Mouse (Mus musculus): Measurements from ENCODE around the gene Gm11084. TPM values are rescaled to one million over a fixed set of nuclear protein-coding genes. Genes with fewer than 3 reads are reported as not detected.
A peak's percentile ranks its signal among the peaks of the same experiment; 100 is the strongest.

Gene Gm11084
- polyA plus RNA-seq (2015; fragmentation: Nextera tagmentation; extraction: Ambion mirVana): not detected in 2 replicates

DNA sequence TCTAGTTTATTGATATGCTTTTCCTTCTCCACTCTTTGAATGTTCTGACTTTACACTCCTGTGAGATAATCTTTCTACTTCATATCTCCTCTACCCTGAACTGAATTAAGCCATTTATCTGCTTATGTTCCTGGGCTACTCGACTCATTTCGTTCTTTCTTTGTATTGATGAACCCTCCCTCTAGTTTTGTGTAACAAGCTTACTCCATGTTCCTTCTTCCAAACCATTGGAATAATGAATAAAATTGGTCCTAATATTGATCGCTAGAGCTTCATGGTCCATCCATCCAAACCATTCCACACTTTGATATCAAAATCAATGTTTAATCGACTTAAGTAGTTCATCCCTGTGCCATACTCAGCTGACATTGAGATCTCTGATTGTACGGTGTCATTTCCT lies at the start of gene Gm11084:
Gene Gm11084 (minus strand): TSS at position 101 of the 400 bp plus-strand sequence.
- peaks cover 4% of the 10 kb centered on the region for H3K9me3 ChIP-seq (ENCODE audit: low read length)
- H3K4me1 ChIP-seq (ENCODE audit: insufficient read depth): peaks cover 13% of the 10 kb centered on the region
- H3K36me3 ChIP-seq (replicated peaks; ENCODE audit: insufficient read depth, low read length): no peaks in the 10 kb centered on the region
- H3K9ac ChIP-seq (replicated peaks): no peak within 1 kb of the TSS
- ATAC-seq (no peak), DNase-seq (no peak)
- H3K4me3 ChIP-seq (ENCODE audit: low read depth, low read length): no peak within 1 kb of the TSS
- no peaks in the 10 kb centered on the region for H3K27me3 ChIP-seq (ENCODE audit: insufficient read depth, low read length)
- 79% methylated on average over 5 of the region's 5 CpGs for WGBS (ENCODE audit: insufficient replicate concordance)
- no peak for TF ChIP-seq CTCF (IDR thresholded peaks at IDR 0.05; ENCODE audit: low read depth)
- TF ChIP-seq EP300 (IDR thresholded peaks at IDR 0.05; ENCODE audit: low read depth): no peak
- H3K27ac ChIP-seq (ENCODE audit: low read depth): no peak within 1 kb of the TSS
- H3K4me2 ChIP-seq (ENCODE audit: low read depth, low read length): no peak within 1 kb of the TSS

GRCm38 (mm10) chr2:73031061-73032055 lies 44.8 kb upstream of the Gm11084 start:
- Histone ChIP-seq H3K9me3 (ENCODE audit: low read length) (no peaks in the 10 kb centered on the region), H3K36me3 (replicated peaks; ENCODE audit: insufficient read depth, low read length) (no peaks in the 10 kb centered on the region), H3K27ac (ENCODE audit: low read depth) (no peak overlapping the region), H3K4me1 (ENCODE audit: insufficient read depth) (peaks cover 12% of the 10 kb centered on the region), H3K9ac (replicated peaks) (no peak overlapping the region), H3K4me3 (ENCODE audit: low read depth, low read length) (no peak overlapping the region), H3K27me3 (ENCODE audit: insufficient read depth, low read length) (no peaks in the 10 kb centered on the region), H3K4me2 (ENCODE audit: low read depth, low read length) (no peak overlapping the region)
- DNase-seq (no peak), ATAC-seq (no peak; the same call in 1 of the 2 replicates)
- 86% methylated on average over 7 of the region's 7 CpGs for WGBS (ENCODE audit: insufficient replicate concordance)
- TF ChIP-seq CTCF (IDR thresholded peaks at IDR 0.05; ENCODE audit: low read depth) (no peak), EP300 (IDR thresholded peaks at IDR 0.05; ENCODE audit: low read depth) (no peak)

DNA sequence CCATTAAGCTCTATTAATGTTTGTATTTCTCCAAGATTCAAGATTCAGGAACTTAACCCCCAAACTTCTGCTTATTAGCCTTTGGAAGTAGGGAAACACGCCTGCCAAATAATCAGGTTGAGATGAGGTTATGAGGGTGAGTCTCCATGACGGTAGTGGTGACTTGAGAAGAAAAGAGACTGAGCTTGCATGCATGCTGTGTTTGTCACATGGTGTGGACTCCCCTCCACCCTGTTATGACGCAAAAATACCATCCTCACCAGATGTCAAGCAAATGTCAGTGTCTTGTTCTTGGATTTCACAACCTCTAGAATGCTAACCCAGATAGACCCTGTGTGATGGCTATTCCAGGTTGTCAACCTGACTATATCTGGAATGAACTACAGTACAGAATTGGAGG lies 43.3 kb upstream of the Gm11084 start:
- TF ChIP-seq EP300 (IDR thresholded peaks at IDR 0.05; ENCODE audit: low read depth): no peak
- no peak for TF ChIP-seq CTCF (IDR thresholded peaks at IDR 0.05; ENCODE audit: low read depth)
- ATAC-seq (no peak), DNase-seq (no peak)
- H3K9me3 ChIP-seq (ENCODE audit: low read length): no peaks in the 10 kb centered on the region
- H3K4me3 ChIP-seq (ENCODE audit: low read depth, low read length): no peak overlapping the region
- no peaks in the 10 kb centered on the region for H3K27me3 ChIP-seq (ENCODE audit: insufficient read depth, low read length)
- no peak overlapping the region for H3K27ac ChIP-seq (ENCODE audit: low read depth)
- no peak overlapping the region for H3K4me2 ChIP-seq (ENCODE audit: low read depth, low read length)
- no peak overlapping the region for H3K9ac ChIP-seq (replicated peaks)
- H3K4me1 ChIP-seq (ENCODE audit: insufficient read depth): peaks cover 12% of the 10 kb centered on the region
- 80% methylated on average over 3 of the region's 3 CpGs for WGBS (ENCODE audit: insufficient replicate concordance)
- H3K36me3 ChIP-seq (replicated peaks; ENCODE audit: insufficient read depth, low read length): no peaks in the 10 kb centered on the region

DNA sequence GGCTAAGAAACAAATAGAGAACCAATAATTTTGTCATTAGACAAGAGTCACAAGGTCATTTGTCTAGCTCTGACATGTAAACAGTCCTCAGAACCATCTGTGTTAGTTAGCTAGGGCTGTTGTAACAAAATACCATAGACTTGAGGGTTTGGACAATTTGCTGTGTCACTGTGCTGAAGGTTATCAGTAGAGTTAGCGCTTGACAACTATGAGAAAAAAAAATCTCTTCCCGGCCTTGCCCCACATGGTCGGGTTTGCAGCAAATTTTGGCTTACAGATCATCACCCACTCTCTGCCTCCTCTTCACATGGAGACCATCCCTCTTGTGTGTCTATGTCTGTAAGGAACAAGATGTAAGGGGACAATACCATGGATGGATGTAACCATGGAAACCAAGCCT lies 41.5 kb upstream of the Gm11084 start:
- Histone ChIP-seq H3K4me3 (ENCODE audit: low read depth, low read length) (no peak overlapping the region), H3K4me2 (ENCODE audit: low read depth, low read length) (no peak overlapping the region), H3K9ac (replicated peaks) (no peak overlapping the region), H3K27me3 (ENCODE audit: insufficient read depth, low read length) (no peaks in the 10 kb centered on the region), H3K4me1 (ENCODE audit: insufficient read depth) (peaks cover 15% of the 10 kb centered on the region), H3K36me3 (replicated peaks; ENCODE audit: insufficient read depth, low read length) (no peaks in the 10 kb centered on the region), H3K27ac (ENCODE audit: low read depth) (peak overlapping the region; percentile 31; the same call in 1 of the 2 replicates), H3K9me3 (ENCODE audit: low read length) (no peaks in the 10 kb centered on the region)
- WGBS (ENCODE audit: insufficient replicate concordance): 41% methylated on average over 3 of the region's 3 CpGs
- no peak for ATAC-seq
- TF ChIP-seq EP300 (IDR thresholded peaks at IDR 0.05; ENCODE audit: low read depth) (peak; percentile 28; the same call in 1 of the 2 replicates), CTCF (IDR thresholded peaks at IDR 0.05; ENCODE audit: low read depth) (no peak)
- no peak for DNase-seq

DNA sequence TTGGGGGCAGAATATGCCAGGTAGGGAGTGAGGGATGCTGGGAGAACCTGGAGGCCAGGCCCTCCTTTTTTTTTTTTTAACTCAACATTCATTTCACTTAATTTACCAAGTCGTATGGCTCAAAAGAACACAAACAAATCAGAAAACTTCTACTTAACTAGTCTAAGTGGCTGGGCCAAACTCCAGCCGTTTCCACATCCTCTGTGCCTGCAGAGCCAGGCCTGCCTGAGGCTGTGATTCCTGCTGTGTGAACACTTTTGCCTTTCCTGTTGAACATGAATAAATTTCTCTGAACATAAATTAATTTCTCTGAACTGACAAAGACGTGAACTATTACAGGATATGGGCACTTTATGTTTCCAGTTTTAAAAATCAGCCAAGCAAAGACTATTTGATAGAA lies 40.6 kb upstream of the Gm11084 start:
- no peaks in the 10 kb centered on the region for H3K36me3 ChIP-seq (replicated peaks; ENCODE audit: insufficient read depth, low read length)
- no peaks in the 10 kb centered on the region for H3K9me3 ChIP-seq (ENCODE audit: low read length)
- peaks cover 16% of the 10 kb centered on the region for H3K4me1 ChIP-seq (ENCODE audit: insufficient read depth)
- H3K4me3 ChIP-seq (ENCODE audit: low read depth, low read length): no peak overlapping the region
- no peak overlapping the region for H3K4me2 ChIP-seq (ENCODE audit: low read depth, low read length)
- DNase-seq (no peak), ATAC-seq (no peak)
- no peaks in the 10 kb centered on the region for H3K27me3 ChIP-seq (ENCODE audit: insufficient read depth, low read length)
- no peak for TF ChIP-seq EP300 (IDR thresholded peaks at IDR 0.05; ENCODE audit: low read depth)
- no peak for TF ChIP-seq CTCF (IDR thresholded peaks at IDR 0.05; ENCODE audit: low read depth)
- WGBS (ENCODE audit: insufficient replicate concordance): 64% methylated on average over 3 of the region's 3 CpGs
- H3K27ac ChIP-seq (ENCODE audit: low read depth): no peak overlapping the region
- H3K9ac ChIP-seq (replicated peaks): no peak overlapping the region

GRCm38 (mm10) chr2:73023803-73024202 lies 37.3 kb upstream of the Gm11084 start:
- Histone ChIP-seq H3K4me1 (ENCODE audit: insufficient read depth) (peaks cover 33% of the 10 kb centered on the region), H3K27me3 (ENCODE audit: insufficient read depth, low read length) (no peaks in the 10 kb centered on the region), H3K4me3 (ENCODE audit: low read depth, low read length) (no peak overlapping the region), H3K9me3 (ENCODE audit: low read length) (no peaks in the 10 kb centered on the region), H3K9ac (replicated peaks) (0 out of 2 replicates have a peak overlapping the region, but pooled peaks have one; percentile 4), H3K4me2 (ENCODE audit: low read depth, low read length) (peak overlapping the region; percentile 43), H3K36me3 (replicated peaks; ENCODE audit: insufficient read depth, low read length) (no peaks in the 10 kb centered on the region), H3K27ac (ENCODE audit: low read depth) (peak overlapping the region; percentile 92)
- DNase-seq: peak; percentile 89
- 31% methylated on average over 6 of the region's 6 CpGs for WGBS (ENCODE audit: insufficient replicate concordance)
- ATAC-seq: peak; percentile 95
- TF ChIP-seq CTCF (IDR thresholded peaks at IDR 0.05; ENCODE audit: low read depth): no peak
- peak; percentile 69 for TF ChIP-seq EP300 (IDR thresholded peaks at IDR 0.05; ENCODE audit: low read depth)
